Mouse (Mus musculus): ENCODE results near the gene Atxn2l. TPM values are rescaled to one million over a fixed set of nuclear protein-coding genes. Genes with fewer than 3 reads are reported as not detected.
"Not testable (repeated sequence)": the region's sequence is repeated elsewhere in the genome, so short reads cannot be mapped to it uniquely, and the experiment has no call there.

Gene Atxn2l
- total RNA-seq, 2 experiments from 2014 or later = 65.0 to 84.5 TPM

DNA sequence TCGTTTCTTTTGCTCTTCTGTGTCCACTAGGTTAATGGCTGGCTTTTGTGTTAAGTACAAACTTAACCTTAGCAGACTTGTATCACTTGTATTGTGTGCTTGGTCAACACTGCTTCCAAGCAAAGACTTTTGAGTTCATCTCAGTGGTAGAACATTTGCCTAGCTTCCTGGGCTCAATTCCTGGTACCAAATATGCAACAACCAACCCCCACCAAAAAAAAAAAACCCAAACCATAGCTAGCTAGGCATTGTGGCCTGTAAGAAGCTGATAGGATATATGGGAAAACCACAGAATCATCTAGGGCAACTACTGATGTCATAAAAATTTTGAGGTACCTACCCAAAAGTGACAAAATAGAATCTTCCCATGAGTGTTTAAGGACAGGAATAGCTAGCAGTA lies 12.2 kb downstream of the Atxn2l start:
- DNase-seq = no peak

GRCm38 (mm10) chr7:126487617-126488385 lies 15.4 kb downstream of the Atxn2l start:
- DNase-seq = not testable (repeated sequence)

- peak; percentile 96 for DNase-seq
Observed at GRCm38 (mm10) chr7:126487052-126487483, 16.2 kb downstream of the Atxn2l start, which contains the start of gene Tufm. Gene Tufm, plus strand, starts transcription at chr7:126487361.

GRCm38 (mm10) chr7:126482392-126482871 lies 20.8 kb downstream of the Atxn2l start:
- DNase-seq = peak; percentile 93

DNA sequence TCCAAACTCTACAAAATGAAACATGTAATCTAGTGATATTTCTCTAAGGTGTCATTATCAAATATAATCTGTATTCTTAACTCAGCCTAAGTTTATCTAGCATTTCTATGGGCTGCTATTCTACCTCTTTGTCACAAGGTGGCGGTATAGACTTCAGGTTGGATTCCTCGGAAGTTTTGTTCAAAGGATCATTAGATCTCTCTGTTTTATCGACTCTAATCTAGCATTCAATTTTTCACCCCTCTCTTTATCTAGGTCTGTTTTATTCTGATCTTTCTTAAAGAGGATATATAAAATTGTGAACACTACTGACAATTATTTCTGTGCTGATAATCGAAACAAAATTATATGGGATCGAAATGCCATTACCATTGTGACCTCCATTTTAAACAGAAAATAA lies 21.5 kb downstream of the Atxn2l start:
- DNase-seq = no peak

- peak; percentile 92 for DNase-seq
Observed at GRCm38 (mm10) chr7:126474993-126475581, 28.1 kb downstream of the Atxn2l start, which contains the start of gene Sh2b1. Gene Sh2b1, minus strand, starts transcription at chr7:126475424.

DNA sequence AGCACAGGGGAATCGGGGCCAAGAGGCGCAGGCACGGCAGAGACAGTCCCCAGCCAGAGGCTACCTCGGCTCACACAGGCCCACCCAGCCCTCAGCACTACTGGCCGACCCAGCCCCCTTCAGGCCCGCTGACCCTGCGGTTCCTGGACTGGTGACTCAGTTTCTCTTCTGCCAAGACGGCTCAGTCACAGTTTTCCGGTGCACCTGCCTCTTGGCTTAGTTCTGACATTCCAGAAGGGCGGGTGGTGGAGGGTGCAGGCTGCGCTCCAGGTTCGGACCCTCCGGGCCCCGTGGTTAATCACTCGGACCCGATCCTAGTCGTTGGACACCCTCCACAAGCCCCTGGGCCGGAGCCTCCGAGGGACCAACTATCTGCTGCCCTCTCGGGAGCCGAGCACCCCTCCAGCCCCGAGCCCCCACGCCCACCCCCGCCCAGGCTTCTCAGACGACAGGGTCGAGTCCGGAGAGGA lies 28.7 kb downstream of the Atxn2l start:
- DNase-seq = peak; percentile 58

- no peak for DNase-seq
Observed at GRCm38 (mm10) chr7:126473470-126474086, 29.7 kb downstream of the Atxn2l start.

- DNase-seq = no peak
Observed at GRCm38 (mm10) chr7:126472713-126473112, 30.5 kb downstream of the Atxn2l start.

GRCm38 (mm10) chr7:126472306-126472705 lies 30.9 kb downstream of the Atxn2l start:
- DNase-seq = no peak

DNA sequence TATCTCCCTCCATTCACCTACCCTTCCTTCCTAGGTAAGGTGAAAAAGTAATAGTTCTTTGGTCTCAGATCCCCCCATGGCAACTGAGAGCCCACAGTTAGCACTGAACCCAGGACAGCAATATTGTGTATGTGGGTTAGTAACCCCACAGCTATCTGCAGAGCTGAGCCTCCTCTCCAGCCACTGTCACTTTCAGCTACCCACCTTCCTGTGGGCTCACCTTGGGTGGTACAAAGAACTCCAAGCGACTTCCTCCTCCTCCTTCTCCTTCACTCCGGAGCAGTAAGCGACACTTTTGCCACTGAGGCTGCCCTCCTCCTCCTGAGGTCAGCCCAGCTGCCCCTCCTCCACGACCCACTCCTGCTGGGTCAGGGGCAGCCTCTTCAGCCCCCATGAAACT lies 31.4 kb downstream of the Atxn2l start:
- no peak for DNase-seq

- no peak for DNase-seq
Observed at GRCm38 (mm10) chr7:126471361-126471760, 31.9 kb downstream of the Atxn2l start.

- DNase-seq = no peak
Observed at GRCm38 (mm10) chr7:126470077-126470476, 33.2 kb downstream of the Atxn2l start.

DNA sequence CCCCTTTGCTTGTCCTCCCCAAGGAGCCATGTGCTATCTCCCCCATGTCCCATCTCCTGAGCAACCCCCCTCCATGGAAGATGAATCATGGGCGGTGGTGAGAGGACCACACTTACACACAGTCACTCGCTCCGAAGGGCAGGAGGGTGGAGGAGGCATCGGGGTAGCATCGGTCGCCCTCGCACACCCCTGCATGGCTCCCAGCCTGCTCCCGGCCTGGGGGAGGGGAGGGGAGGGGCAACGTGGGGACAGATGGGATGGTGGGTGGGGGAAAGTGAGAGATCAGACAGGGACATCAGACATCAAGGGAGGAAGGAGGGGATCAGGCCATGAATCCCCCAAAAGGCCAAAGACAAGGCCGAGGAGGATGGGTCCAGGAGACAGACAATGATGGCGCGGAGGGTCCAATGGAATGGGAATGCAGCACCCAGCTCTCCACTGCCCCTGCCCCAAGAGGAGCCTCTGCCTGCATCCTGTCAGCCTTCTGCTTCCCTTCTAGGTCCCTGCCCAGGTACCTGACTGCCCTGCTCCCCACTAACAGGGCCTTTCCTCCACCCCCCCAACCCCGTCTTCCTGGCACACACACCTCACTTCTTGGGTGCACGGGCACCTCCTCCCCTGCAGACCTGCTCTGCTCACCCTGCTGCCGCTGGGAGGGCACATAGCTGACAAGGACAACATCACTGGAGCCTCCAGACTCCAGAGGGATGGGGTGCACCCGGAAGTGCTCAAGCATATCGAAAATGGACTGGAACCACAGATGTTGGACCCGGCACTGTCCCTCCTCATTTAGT lies 35.2 kb downstream of the Atxn2l start:
- no peak for DNase-seq

DNA sequence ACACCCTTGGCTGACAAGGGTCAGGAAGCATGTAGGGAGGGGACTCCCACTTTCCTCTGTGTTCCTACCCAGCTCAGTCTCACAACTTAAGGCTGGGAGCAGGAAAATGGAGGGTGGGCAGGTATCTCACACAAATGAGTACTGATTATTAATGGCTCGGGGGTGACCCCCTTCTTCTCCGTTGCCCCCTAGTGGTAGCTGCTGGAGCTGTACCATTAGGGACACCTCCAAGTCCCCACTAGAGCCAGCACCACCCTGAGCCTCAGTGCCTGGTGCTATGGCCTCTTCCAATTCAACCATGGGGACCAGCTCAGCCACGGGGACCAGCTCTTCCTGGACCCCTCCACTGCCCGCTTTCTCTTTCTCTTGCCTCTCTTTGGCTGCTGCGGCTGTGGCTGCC lies 36.0 kb downstream of the Atxn2l start:
- DNase-seq = peak; percentile 70

DNA sequence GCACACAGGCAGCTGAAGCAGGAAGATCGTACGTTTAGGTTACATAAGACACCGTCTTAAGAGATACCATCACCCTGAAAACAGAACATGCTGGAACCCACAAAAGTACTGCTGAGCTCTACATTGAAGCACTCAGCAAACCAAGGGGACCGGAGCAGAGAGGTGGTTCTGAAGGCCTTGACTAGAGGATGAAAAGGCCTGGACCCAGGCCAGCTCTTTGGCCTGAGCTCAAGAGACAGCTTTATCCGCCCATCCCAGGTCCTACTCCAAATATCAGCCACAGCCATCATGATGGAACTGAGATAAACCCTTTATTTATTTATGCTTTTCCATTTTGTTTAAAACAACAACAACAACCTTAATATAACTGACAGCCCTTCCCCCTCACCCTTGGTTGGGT lies 36.5 kb downstream of the Atxn2l start:
- DNase-seq = peak; percentile 56

- DNase-seq = no peak
Observed at GRCm38 (mm10) chr7:126466116-126466515, 37.1 kb downstream of the Atxn2l start.

- DNase-seq = peak; percentile 59
Observed at GRCm38 (mm10) chr7:126465246-126466030, 37.8 kb downstream of the Atxn2l start.

- DNase-seq = peak; percentile 37
Observed at GRCm38 (mm10) chr7:126464836-126465235, 38.4 kb downstream of the Atxn2l start.

DNA sequence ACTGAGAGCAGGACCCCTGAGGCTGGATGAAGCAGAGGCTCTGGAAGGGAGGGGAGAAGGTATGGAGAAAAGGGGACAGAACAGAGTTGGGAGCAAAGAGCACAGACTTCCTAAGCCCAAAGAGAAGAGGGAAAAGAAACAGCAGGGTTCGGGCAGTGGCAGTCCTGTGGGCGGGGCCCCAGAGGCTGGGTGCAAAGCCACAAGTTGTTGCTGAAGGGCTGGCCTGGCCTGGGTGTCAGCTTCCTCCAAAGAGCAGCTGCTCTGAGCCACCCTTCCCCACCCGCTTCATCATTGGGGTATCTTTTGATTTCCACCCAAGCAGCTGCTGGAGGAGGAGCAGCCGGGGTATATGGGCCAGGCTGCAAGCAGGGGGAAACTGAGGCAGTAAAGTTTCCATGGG lies 39.1 kb downstream of the Atxn2l start:
- DNase-seq = no peak

DNA sequence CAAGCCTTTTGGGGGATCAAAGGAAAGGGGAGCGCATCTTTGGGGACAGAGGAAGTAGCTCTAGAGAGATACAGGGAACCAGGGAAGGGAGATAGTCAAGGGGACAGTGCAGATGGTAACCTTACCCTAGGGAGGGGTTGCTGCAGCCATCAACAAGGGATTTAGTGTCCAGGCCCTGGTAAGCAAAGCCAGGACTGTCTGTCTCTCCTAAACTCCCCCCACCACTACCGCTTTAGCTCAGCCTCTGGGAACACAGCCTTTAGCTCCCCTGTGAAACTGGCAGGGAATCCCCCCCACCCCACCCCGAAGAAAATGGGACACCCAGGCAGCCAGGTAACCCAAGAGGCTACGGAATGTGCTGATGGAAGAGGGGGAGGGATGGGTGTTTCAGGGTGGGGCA lies 39.7 kb downstream of the Atxn2l start:
- DNase-seq = no peak

Data from adrenal gland, postnatal 10 days (tissue).